Mouse (Mus musculus) myocyte (in vitro differentiated cells): ENCODE measurements around the gene Hist1h4f. TPM values are rescaled to one million over a fixed set of nuclear protein-coding genes. Genes with fewer than 3 reads are reported as not detected.
"Not testable (repeated sequence)": the region's sequence is repeated elsewhere in the genome, so short reads cannot be mapped to it uniquely, and the experiment has no call there.

Experiments used
- H3K27me3 ChIP-seq: one replicate; pipeline ENCODE4 v1.6.1; 2011; ENCODE audit not compliant: control insufficient read depth, insufficient read depth, insufficient read length
- H3K36me3 ChIP-seq: one replicate; pipeline ENCODE4 v1.6.1; 2011; ENCODE audit not compliant: control insufficient read depth, insufficient read depth
- H3K4me2 ChIP-seq: one replicate; pipeline ENCODE4 v1.6.1; 2011; ENCODE audit warnings: low read depth, control low read depth
- H3K4me3 ChIP-seq: one replicate; pipeline ENCODE4 v1.5.1; 2011; ENCODE audit warnings: mild to moderate bottlenecking, control low read depth, moderate library complexity
- H3K79me2 ChIP-seq: one replicate; pipeline ENCODE4 v1.6.1; 2011; ENCODE audit not compliant: control insufficient read depth, insufficient read depth
- H3ac ChIP-seq: one replicate; pipeline ENCODE4 v1.6.1; 2011; ENCODE audit not compliant: control insufficient read depth, insufficient read length
- CEBPB ChIP-seq: IDR thresholded peaks from 2 replicates; pipeline ENCODE4 v1.6.1; 2011; ENCODE audit warnings: mild to moderate bottlenecking, moderate library complexity; ENCODE audit not compliant: poor library complexity, insufficient read depth, severe bottlenecking
- E2F4 ChIP-seq: IDR thresholded peaks from one replicate; pipeline ENCODE4 v1.6.1; 2011; ENCODE audit warnings: mild to moderate bottlenecking, control low read depth, moderate library complexity; ENCODE audit not compliant: insufficient read depth
- MAX ChIP-seq: IDR thresholded peaks from one replicate; pipeline ENCODE4 v1.6.1; 2011; ENCODE audit warnings: low read depth, mild to moderate bottlenecking, control low read depth
- MYOD1 ChIP-seq, 3 experiments: IDR thresholded peaks; one replicate each; pipeline ENCODE4 v1.6.1; 2011; ENCODE audit warnings: control low read depth in 2 of 3, low read depth in 2 of 3, mild to moderate bottlenecking in 2 of 3, moderate library complexity in 1 of 3; ENCODE audit not compliant: insufficient read length in 2 of 3, control insufficient read depth in 1 of 3
- MYOG ChIP-seq, 3 experiments: IDR thresholded peaks; one replicate each; pipeline ENCODE4 v1.6.1; 2011; ENCODE audit warnings: control low read depth in 2 of 3, low read depth in 2 of 3, mild to moderate bottlenecking in 2 of 3; ENCODE audit not compliant: insufficient read length in 2 of 3, control insufficient read depth in 1 of 3, insufficient read depth in 1 of 3
- POLR2A ChIP-seq: IDR thresholded peaks from one replicate; pipeline ENCODE4 v1.6.1; 2011; ENCODE audit warnings: low read depth, mild to moderate bottlenecking, control low read depth, moderate library complexity; ENCODE audit not compliant: insufficient read length
- POLR2AphosphoS2 ChIP-seq: IDR thresholded peaks from one replicate; pipeline ENCODE4 v1.6.1; 2011; ENCODE audit warnings: low read depth, control low read depth; ENCODE audit not compliant: insufficient read length
- REST ChIP-seq: IDR thresholded peaks from one replicate; pipeline ENCODE4 v1.6.1; 2011; ENCODE audit warnings: mild to moderate bottlenecking, control low read depth, moderate library complexity; ENCODE audit not compliant: insufficient read depth, insufficient read length
- SRF ChIP-seq: IDR thresholded peaks from one replicate; pipeline ENCODE4 v1.6.1; 2011; ENCODE audit warnings: low read depth; ENCODE audit not compliant: control insufficient read depth, insufficient read length
- TCF12 ChIP-seq: IDR thresholded peaks from one replicate; pipeline ENCODE4 v1.6.1; 2011; ENCODE audit warnings: mild to moderate bottlenecking, control low read depth; ENCODE audit not compliant: poor library complexity, insufficient read depth, severe bottlenecking
- TCF3 ChIP-seq: IDR thresholded peaks from one replicate; pipeline ENCODE4 v1.6.1; 2011; ENCODE audit warnings: low read depth, control low read depth; ENCODE audit not compliant: insufficient read length
- USF1 ChIP-seq: IDR thresholded peaks from one replicate; pipeline ENCODE4 v1.6.1; 2011; ENCODE audit warnings: low read depth, mild to moderate bottlenecking, control low read depth, moderate library complexity
- polyA plus RNA-seq: library from polyadenylated mRNA; unstranded; fragments of >200 nt; fragmentation: generic; extraction: Trizol; gene quantifications from one replicate; pipeline ENCODE4 v1.2.1, GENCODE M21; 2012; ENCODE audit warnings: missing spikeins

The Hist1h4f gene
- polyA plus RNA-seq, 1 experiment = 4.1 TPM

DNA sequence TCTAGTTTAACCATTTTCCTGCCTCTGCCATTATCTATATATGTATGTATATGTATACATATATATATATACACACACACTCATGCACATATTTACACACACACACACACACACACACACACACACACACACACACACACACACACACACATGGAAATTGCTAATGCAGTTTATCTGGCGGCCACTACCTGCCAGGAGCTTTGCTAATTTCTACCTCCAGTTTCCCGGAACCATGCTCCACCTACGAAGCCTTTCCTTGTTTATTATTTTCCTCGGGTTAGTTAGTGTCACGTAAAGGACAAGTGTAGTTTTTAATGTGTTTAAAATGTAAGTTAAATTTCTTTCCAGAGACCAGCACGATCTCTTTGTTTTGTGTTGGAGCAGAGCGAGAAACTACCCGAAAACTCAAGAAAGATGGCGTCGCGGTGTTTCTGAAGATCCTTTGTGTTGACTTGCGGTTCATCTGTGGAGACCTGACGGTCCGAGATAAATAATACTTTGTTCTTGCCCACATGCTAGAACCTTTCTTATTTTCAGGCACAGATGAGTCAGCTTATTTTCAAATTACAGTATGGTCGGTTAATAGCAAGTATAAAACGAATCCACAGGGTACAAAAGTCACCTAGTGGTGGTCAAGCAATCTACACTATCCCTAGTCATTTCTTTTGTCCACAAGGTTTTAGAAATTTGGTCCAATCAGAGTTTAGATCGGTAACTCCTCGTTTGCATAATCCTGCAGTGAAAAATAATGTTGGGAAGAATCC, 11.4 kb upstream of the Hist1h4f start:
- H3K36me3 ChIP-seq = no peaks in the 10 kb centered on the region
- H3K27me3 ChIP-seq = no peaks in the 10 kb centered on the region
- H3K79me2 ChIP-seq = no peaks in the 10 kb centered on the region
- no peak overlapping the region for H3ac ChIP-seq
- H3K4me3 ChIP-seq = peak overlapping the region; percentile 28
- H3K4me2 ChIP-seq = peak overlapping the region; percentile 99
- TF ChIP-seq MYOG (IDR thresholded peaks at IDR 0.05; ENCODE audit: control insufficient read depth in 1 of 3, insufficient read depth in 1 of 3, insufficient read length in 2 of 3, low read depth in 2 of 3) = no peak
- no peak for TF ChIP-seq USF1
- TF ChIP-seq TCF3 = no peak
- no peak for TF ChIP-seq REST

DNA sequence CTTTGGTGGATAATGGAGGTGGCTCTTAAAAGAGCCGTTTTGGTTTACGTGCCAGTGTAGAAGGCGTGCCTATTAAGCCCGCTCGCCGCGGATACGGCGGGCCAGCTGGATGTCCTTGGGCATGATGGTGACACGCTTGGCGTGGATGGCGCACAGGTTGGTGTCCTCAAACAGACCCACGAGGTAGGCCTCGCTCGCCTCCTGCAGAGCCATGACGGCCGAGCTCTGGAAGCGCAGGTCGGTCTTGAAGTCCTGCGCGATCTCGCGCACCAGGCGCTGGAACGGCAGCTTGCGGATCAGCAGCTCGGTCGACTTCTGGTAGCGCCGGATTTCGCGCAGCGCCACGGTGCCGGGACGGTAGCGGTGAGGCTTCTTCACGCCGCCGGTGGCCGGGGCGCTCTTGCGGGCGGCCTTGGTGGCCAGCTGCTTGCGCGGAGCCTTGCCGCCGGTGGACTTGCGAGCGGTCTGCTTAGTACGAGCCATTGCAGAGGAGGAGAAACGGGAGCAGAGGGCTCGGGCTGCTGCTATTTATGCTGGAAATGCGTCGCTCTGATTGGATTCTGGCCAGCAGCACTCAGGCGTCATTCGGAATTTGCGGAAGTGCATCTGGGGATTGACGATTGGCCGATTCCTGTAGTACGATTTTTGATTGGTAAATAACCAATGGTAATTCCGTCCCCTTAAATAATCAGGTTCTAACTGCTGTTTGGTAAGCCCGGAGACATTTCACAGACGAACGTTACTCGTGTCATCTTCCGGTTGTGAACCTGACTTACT, 10.6 kb upstream of the Hist1h4f start, which contains the start of gene Hist1h3e:
TSS of gene Hist1h3e (minus strand) at position 487 of the 777 bp plus-strand sequence.
- H3ac ChIP-seq, H3K79me2 ChIP-seq, H3K36me3 ChIP-seq, H3K27me3 ChIP-seq: not testable (repeated sequence)
- peak; percentile 95 for TF ChIP-seq POLR2AphosphoS2
- peak within 1 kb of the TSS; percentile 99 for H3K4me2 ChIP-seq
- H3K4me3 ChIP-seq = peak within 1 kb of the TSS; percentile 28

DNA sequence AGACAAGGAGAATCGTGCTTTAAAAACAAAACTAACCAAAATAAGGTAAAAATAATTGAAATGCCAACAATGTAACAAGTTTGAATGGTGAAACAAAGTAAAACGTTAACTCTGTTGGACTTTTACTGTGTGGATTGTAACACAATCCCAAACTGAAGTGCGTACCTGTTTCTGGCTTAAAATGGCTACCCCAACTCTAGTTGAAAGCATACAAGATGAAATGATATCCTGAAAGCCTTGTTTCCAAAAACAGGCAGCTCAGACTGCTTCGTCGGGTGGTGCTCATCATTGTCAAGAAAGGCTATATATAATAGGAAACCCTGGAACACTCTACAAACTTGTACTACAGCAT, 10.1 kb upstream of the Hist1h4f start:
- H3K27me3 ChIP-seq, H3ac ChIP-seq, H3K79me2 ChIP-seq, H3K36me3 ChIP-seq: not testable (repeated sequence)
- H3K4me2 ChIP-seq = peak overlapping the region; percentile 99
- H3K4me3 ChIP-seq = peak overlapping the region; percentile 28

DNA sequence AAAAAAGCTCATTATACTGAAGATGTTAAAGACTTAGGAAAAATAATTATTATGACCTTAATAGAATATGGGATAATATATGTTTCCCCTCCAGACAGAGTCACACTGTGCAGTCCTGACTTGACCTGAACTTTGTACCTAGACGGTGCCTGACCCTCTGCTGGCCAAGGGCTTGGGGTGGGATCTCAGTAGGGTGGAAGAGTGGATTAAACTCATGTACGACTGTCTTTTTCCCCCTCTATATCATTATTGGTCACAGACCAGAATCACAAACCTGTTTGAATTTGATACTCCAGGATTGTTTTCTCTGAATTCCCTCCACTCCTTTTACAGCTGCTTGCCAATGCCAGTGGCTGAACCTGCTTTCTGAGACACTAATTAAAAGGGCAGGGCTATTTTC, 9.3 kb upstream of the Hist1h4f start:
- H3K4me2 ChIP-seq, H3ac ChIP-seq, H3K4me3 ChIP-seq, H3K27me3 ChIP-seq, H3K79me2 ChIP-seq, H3K36me3 ChIP-seq: not testable (repeated sequence)

DNA sequence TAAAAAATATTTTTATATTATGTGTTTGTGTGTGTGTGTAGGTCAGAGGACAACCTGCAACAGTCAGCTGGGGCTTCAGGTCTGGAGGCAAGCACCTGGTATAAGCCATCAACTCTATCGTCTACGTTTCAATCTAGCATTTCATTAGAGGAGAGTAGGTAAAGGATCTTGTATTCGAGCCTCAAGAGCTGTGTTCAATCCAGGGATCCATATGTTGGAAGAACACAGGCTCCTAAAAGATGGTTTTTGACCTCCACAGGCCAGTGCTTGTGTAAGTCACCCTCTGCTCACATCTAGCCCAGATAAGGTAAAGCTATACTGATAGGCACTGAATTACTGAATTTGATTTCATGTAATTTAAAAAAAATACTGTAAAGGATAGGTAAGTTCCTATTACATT, 5.5 kb upstream of the Hist1h4f start:
- H3K36me3 ChIP-seq = no peaks in the 10 kb centered on the region
- no peak overlapping the region for H3ac ChIP-seq
- TF ChIP-seq TCF12 = no peak
- no peak for TF ChIP-seq MAX
- no peak for TF ChIP-seq REST
- TF ChIP-seq POLR2AphosphoS2 = no peak
- TF ChIP-seq CEBPB = no peak
- no peaks in the 10 kb centered on the region for H3K27me3 ChIP-seq
- peak overlapping the region; percentile 68 for H3K4me2 ChIP-seq
- H3K4me3 ChIP-seq = peak overlapping the region; percentile 52
- no peaks in the 10 kb centered on the region for H3K79me2 ChIP-seq

GRCm38 (mm10) chr13:23555839-23556416, 4.5 kb upstream of the Hist1h4f start:
- Histone ChIP-seq H3K4me2 (peak overlapping the region; percentile 96), H3K36me3 (no peaks in the 10 kb centered on the region), H3K79me2 (no peaks in the 10 kb centered on the region), H3K4me3 (peak overlapping the region; percentile 52), H3K27me3 (no peaks in the 10 kb centered on the region), H3ac (peak overlapping the region; percentile 9)
- no peak for TF ChIP-seq REST
- TF ChIP-seq TCF12 = no peak
- TF ChIP-seq USF1 = no peak
- TF ChIP-seq MAX = peak; percentile 25
- no peak for TF ChIP-seq CEBPB
- no peak for TF ChIP-seq E2F4
- TF ChIP-seq MYOD1 (IDR thresholded peaks at IDR 0.05; ENCODE audit: control insufficient read depth in 1 of 3, insufficient read length in 2 of 3, low read depth in 2 of 3) = no peak
- no peak for TF ChIP-seq MYOG (IDR thresholded peaks at IDR 0.05; ENCODE audit: control insufficient read depth in 1 of 3, insufficient read depth in 1 of 3, insufficient read length in 2 of 3, low read depth in 2 of 3)
- no peak for TF ChIP-seq TCF3
- peak; percentile 64 for TF ChIP-seq POLR2AphosphoS2
- no peak for TF ChIP-seq SRF
- peak; percentile 50 for TF ChIP-seq POLR2A
